Mouse (Mus musculus) neural tube, embryonic 14.5 days (tissue): Measurements from ENCODE around the gene Eva1a. TPM values are rescaled to one million over a fixed set of nuclear protein-coding genes. Genes with fewer than 3 reads are reported as not detected.

ENCODE experiments used
- ATAC-seq: fragments of 200-750 bp; cut with Nextera tagmentation; 2 replicates; pipeline ENCODE4 v1.8.0; 2017; ENCODE audit warnings: low read depth, mild to moderate bottlenecking, moderate TSS enrichment, moderate library complexity
- H3K27ac ChIP-seq: fragments of 300-500 bp; sonication (generic); 2 replicates; pipeline ENCODE4 v1.5.1; 2014; ENCODE audit warnings: low read depth, mild to moderate bottlenecking, control low read depth, low read length, moderate library complexity, mixed read lengths
- H3K27me3 ChIP-seq: fragments of 300-500 bp; sonication (generic); 2 replicates; pipeline ENCODE4 v1.6.1; 2014; ENCODE audit warnings: low read length; ENCODE audit not compliant: control insufficient read depth, insufficient read depth
- H3K36me3 ChIP-seq: fragments of 300-500 bp; sonication (generic); 2 replicates; pipeline ENCODE4 v1.6.1; 2014; ENCODE audit warnings: low read length, mixed read lengths; ENCODE audit not compliant: control insufficient read depth, insufficient read depth
- H3K4me1 ChIP-seq: fragments of 300-500 bp; sonication (generic); 2 replicates; pipeline ENCODE4 v1.6.1; 2014; ENCODE audit warnings: low read length; ENCODE audit not compliant: control insufficient read depth, insufficient read depth
- H3K4me2 ChIP-seq: fragments of 300-500 bp; sonication (generic); 2 replicates; pipeline ENCODE4 v1.6.1; 2014; ENCODE audit warnings: mild to moderate bottlenecking, low read depth, low read length, control low read depth
- H3K4me3 ChIP-seq: fragments of 300-500 bp; sonication (generic); 2 replicates; pipeline ENCODE4 v1.5.1; 2014; ENCODE audit warnings: low read depth, low read length, control low read depth, mixed read lengths
- H3K9ac ChIP-seq: fragments of 300-500 bp; sonication (generic); replicated peaks from 2 replicates; pipeline ENCODE4 v1.6.1; 2014; ENCODE audit warnings: low read depth, mild to moderate bottlenecking, control low read depth, low read length, mixed read lengths
- H3K9me3 ChIP-seq: fragments of 300-500 bp; sonication (generic); 2 replicates; pipeline ENCODE4 v1.6.1; 2016; ENCODE audit warnings: low read length; ENCODE audit not compliant: control insufficient read depth
- WGBS: fragments of 180-500 bp; shearing (Covaris S2); extraction: QIAGEN DNeasy Blood & Tissue Kit; methylation state at CpG from one replicate; pipeline ENCODE4 v1.1.7; 2014; 5-methylcytosine and 5-hydroxymethylcytosine counted together
- polyA plus RNA-seq: library from polyadenylated mRNA; unstranded; fragments of >200 nt; fragmentation: Nextera tagmentation; extraction: Ambion mirVana; gene quantifications from 2 replicates; pipeline ENCODE4 v1.2.1, GENCODE M21; 2014

Gene Eva1a
- polyA plus RNA-seq, 1 experiment from 2014 or later, result 0.70 TPM

DNA sequence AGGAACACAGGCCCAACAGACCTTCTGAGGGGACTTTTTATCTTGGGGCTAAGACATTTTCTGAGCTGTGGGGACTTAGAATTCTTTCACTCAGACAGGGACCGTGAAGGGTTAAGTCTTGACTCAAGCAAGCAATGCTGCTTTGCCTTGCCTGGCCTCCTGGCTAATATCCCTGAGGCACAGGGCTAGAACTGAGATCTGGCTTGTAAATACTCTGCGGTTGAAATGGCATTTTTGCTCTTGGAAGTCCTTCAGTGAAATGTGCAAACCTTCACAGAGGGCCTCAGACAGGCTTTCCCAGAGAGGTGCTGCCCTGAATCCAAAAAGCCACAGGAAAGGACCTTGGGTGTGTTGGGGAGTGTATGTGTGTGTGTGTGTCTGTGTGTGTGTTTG lies 11.9 kb downstream of the Eva1a start:
- Histone ChIP-seq H3K4me2 (no peak overlapping the region), H3K4me1 (no peaks in the 10 kb centered on the region), H3K4me3 (no peak overlapping the region), H3K9ac (no peak overlapping the region), H3K27me3 (no peaks in the 10 kb centered on the region), H3K27ac (no peak overlapping the region), H3K9me3 (no peaks in the 10 kb centered on the region), H3K36me3 (no peaks in the 10 kb centered on the region)
- no peak for ATAC-seq
- 81% methylated on average over 2 of the region's 2 CpGs for WGBS

DNA sequence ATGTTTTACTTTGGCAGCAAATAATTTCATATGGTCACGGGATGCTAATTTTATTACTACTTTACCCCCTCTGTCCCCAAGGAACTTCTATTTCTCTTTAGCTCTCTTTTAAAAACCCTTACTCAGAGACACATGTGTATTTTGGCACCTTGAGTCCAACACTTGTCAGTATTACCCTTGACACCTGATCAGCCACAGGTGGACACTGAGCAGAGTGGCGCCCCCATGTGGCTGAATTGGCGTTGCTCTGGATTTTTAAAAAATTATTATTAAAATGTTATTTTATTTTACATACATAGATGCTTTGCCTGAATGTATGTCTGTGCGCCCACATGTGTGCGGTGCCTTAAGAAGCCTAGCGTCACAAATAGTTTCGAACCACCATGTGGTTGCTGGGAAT lies 14.0 kb downstream of the Eva1a start:
- no peaks in the 10 kb centered on the region for H3K36me3 ChIP-seq
- no peaks in the 10 kb centered on the region for H3K9me3 ChIP-seq
- 78% methylated on average over 7 of the region's 7 CpGs for WGBS
- no peak overlapping the region for H3K27ac ChIP-seq
- H3K4me2 ChIP-seq, result no peak overlapping the region
- ATAC-seq, result no peak
- H3K27me3 ChIP-seq, result no peaks in the 10 kb centered on the region
- no peak overlapping the region for H3K4me3 ChIP-seq
- no peak overlapping the region for H3K9ac ChIP-seq
- no peaks in the 10 kb centered on the region for H3K4me1 ChIP-seq

DNA sequence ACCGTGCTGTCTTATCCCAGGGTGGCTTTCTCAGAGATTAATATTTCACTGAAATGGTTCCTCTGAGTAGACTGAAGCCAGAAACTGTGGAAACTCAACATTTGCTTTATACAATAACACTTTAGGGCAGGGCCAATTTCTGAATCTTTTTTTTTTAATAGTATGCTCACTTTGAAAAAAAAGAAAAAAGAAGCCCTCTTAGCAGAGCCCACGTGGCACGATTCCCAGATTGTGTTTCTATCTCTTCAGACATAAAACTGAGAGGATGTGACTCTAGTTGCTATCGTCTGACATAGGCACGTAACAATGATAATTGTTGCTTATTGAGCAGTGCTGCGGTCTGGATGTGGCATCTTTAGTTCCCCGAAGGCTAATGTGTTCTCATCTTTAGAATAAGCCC lies 19.1 kb downstream of the Eva1a start:
- 65% methylated on average over 7 of the region's 7 CpGs for WGBS
- H3K36me3 ChIP-seq, result no peaks in the 10 kb centered on the region
- H3K4me2 ChIP-seq, result no peak overlapping the region
- H3K4me3 ChIP-seq, result no peak overlapping the region
- H3K27me3 ChIP-seq, result no peaks in the 10 kb centered on the region
- ATAC-seq, result no peak
- H3K4me1 ChIP-seq, result no peaks in the 10 kb centered on the region
- no peaks in the 10 kb centered on the region for H3K9me3 ChIP-seq
- H3K27ac ChIP-seq, result no peak overlapping the region
- no peak overlapping the region for H3K9ac ChIP-seq

DNA sequence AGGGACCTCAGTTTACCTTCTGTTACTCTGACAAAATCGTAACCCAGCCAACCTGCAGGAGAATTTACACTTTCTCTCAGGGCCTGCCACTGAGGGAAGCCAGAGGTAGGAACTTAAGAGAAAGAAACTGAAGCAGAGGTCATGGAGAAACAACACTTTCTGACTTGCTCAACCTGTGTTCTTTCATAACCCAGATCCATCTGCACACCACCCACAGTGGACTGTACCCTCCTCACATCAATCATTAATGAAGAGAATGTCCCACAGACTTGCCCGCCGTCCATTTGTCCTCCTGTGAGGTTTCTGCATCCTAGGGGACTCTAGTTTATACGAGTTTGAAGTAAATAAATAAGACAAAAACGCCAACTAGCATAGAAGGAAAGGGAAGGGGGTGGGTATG lies 24.4 kb downstream of the Eva1a start:
- 81% methylated on average over 5 of the region's 5 CpGs for WGBS
- ATAC-seq, result no peak
- Histone ChIP-seq H3K36me3 (no peaks in the 10 kb centered on the region), H3K9me3 (no peaks in the 10 kb centered on the region), H3K9ac (no peak overlapping the region), H3K27me3 (no peaks in the 10 kb centered on the region), H3K4me1 (no peaks in the 10 kb centered on the region), H3K27ac (no peak overlapping the region), H3K4me3 (no peak overlapping the region), H3K4me2 (no peak overlapping the region)

DNA sequence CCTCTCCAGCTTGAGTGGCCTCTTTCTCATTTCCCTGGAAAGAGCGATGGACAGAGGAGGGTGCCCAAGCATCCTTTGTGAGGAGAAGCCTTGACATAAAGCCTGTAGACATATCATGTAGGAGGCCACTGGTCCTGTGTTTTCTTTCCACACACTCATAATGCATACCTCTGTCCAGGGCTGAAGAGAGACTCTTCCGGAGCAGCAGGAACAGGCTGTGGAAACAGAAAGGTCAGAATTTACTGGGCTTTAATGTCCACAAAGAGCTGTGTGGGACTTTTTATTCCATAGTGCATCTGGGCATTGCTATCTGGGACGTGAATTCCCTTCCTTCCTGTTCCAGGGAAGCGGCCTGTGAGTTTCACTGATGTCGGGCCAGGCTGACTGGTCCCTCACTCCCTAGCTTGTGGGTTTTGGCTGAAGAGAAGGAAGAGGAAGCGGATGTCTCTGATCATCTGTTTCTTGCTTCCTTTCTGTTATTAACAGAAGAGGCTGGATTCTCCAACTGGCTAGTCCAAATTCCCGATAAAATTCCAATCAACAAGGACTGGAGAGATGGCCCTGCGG lies 25.8 kb downstream of the Eva1a start:
- WGBS, result 89% methylated on average over 8 of the region's 8 CpGs
- no peak overlapping the region for H3K9ac ChIP-seq
- no peaks in the 10 kb centered on the region for H3K4me1 ChIP-seq
- no peaks in the 10 kb centered on the region for H3K36me3 ChIP-seq
- H3K27ac ChIP-seq, result no peak overlapping the region
- no peak overlapping the region for H3K4me3 ChIP-seq
- ATAC-seq, result no peak
- H3K4me2 ChIP-seq, result no peak overlapping the region
- H3K27me3 ChIP-seq, result no peaks in the 10 kb centered on the region
- no peaks in the 10 kb centered on the region for H3K9me3 ChIP-seq

DNA sequence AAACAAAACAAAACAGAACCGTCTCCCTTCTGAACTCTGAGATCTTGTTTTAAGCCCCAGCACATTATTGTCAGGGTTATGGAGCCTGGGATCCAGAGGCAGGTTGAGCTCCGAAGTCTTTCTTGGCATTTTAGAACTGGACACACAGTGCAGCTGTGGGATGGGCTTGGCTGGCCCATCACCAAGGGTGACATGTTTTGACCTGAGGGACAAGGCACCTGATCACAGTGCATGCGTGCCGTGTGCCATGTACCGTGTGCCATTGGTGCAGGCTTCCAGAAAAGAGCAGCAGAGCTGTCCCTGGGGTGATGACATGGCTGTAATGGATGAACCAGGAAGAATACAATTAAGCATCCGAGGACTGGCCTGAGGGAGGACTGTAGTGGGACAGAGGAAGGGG lies 29.6 kb downstream of the Eva1a start:
- no peak overlapping the region for H3K4me2 ChIP-seq
- no peak overlapping the region for H3K4me3 ChIP-seq
- H3K9me3 ChIP-seq, result no peaks in the 10 kb centered on the region
- no peak overlapping the region for H3K27ac ChIP-seq
- 80% methylated on average over 6 of the region's 6 CpGs for WGBS
- no peaks in the 10 kb centered on the region for H3K27me3 ChIP-seq
- no peaks in the 10 kb centered on the region for H3K4me1 ChIP-seq
- H3K9ac ChIP-seq, result no peak overlapping the region
- ATAC-seq, result no peak
- H3K36me3 ChIP-seq, result no peaks in the 10 kb centered on the region

DNA sequence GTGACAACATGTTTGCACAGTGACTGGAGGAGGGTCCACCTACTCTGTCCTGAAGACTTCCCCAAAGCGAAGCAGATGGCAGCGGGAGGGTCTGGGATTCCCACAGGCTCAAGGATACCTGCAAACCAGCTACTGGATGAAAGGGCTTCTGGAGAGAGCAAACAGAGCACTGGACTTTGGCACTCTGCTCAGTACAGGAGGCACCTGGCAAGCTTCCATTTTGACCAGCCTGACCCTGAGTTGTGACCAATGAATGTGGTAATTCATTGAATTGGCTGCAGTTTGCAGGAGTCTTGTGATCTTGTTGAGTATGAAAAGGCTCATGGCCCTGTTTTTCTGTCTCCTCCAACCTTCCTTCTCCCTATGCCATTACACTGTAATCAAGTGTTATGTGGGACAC lies 32.2 kb downstream of the Eva1a start:
- H3K36me3 ChIP-seq, result no peaks in the 10 kb centered on the region
- H3K4me1 ChIP-seq, result no peaks in the 10 kb centered on the region
- WGBS, result 97% methylated on average over 2 of the region's 2 CpGs
- H3K4me2 ChIP-seq, result no peak overlapping the region
- no peak for ATAC-seq
- H3K9me3 ChIP-seq, result no peaks in the 10 kb centered on the region
- no peak overlapping the region for H3K4me3 ChIP-seq
- no peak overlapping the region for H3K9ac ChIP-seq
- no peaks in the 10 kb centered on the region for H3K27me3 ChIP-seq
- H3K27ac ChIP-seq, result no peak overlapping the region

DNA sequence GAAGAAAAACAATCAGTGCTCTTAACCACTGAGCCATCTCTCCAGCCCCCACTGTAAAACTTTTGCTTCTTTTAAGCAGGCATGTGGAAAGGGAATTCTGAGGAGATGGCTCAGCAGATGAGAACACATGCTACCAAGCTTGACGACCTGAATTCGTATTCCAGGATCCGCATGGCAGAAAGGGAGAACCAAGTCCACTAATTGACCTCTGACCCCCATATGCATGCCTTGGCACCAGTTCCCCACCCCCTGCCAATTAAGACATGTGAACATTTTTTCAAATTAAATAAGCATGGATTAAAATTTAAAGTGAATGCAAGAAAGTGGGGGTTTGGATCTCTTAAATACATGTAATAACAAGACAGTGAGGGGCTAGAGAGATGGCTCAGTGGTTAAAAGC lies 32.7 kb downstream of the Eva1a start:
- Histone ChIP-seq H3K4me3 (no peak overlapping the region), H3K9me3 (no peaks in the 10 kb centered on the region), H3K4me2 (no peak overlapping the region), H3K27ac (no peak overlapping the region), H3K36me3 (no peaks in the 10 kb centered on the region), H3K4me1 (no peaks in the 10 kb centered on the region), H3K9ac (no peak overlapping the region), H3K27me3 (no peaks in the 10 kb centered on the region)
- ATAC-seq, result no peak
- WGBS, result 89% methylated on average over 3 of the region's 3 CpGs

DNA sequence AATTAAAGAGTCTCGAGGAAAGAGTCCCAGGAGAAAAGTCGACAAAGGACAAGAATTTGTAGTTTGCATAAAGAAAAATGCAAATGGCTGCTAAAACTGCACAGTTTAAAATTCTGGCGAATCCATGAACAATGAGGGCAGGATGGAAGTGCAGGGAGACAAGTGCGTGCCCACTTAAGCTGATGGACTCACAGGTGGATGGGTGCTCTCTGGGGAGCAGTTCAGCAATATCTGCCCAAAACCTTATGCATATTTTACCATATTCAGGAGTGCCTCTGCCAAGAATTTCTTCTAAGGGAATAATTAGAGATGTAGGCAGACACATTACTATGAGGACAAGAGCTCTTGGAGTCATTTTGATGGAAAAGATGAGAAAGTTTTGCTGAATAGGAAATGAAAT lies 35.5 kb downstream of the Eva1a start:
- Histone ChIP-seq H3K4me2 (no peak overlapping the region), H3K27ac (no peak overlapping the region), H3K9me3 (no peaks in the 10 kb centered on the region), H3K27me3 (no peaks in the 10 kb centered on the region), H3K4me1 (no peaks in the 10 kb centered on the region), H3K4me3 (no peak overlapping the region), H3K36me3 (no peaks in the 10 kb centered on the region), H3K9ac (no peak overlapping the region)
- ATAC-seq, result no peak
- 63% methylated on average over 4 of the region's 4 CpGs for WGBS

DNA sequence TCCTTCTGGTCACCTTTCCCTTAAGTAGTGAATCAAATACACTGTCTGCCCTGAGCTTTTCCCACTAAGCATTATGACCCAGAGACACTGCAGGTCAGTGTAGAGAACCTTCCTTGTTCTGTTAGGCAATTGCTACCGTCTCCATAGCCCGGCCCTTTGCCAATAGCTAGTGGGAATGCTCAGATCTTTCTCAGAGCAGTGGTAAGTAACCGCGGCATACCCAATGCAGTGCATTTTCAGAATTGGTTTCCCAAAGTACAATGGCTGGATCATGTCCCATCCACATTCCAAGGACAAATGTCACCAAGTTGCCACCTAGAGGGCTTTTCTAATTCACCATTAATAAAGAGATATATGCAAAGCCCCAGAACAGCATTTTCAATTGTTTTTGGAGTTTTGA lies 38.0 kb downstream of the Eva1a start:
- H3K4me1 ChIP-seq, result no peaks in the 10 kb centered on the region
- no peaks in the 10 kb centered on the region for H3K36me3 ChIP-seq
- H3K27me3 ChIP-seq, result no peaks in the 10 kb centered on the region
- ATAC-seq, result no peak
- no peak overlapping the region for H3K27ac ChIP-seq
- 93% methylated on average over 4 of the region's 4 CpGs for WGBS
- H3K9me3 ChIP-seq, result no peaks in the 10 kb centered on the region
- no peak overlapping the region for H3K4me3 ChIP-seq
- no peak overlapping the region for H3K4me2 ChIP-seq
- H3K9ac ChIP-seq, result no peak overlapping the region
